8 mouse cellular contexts compared by ENCODE assay signal in the genomic region with DNA sequence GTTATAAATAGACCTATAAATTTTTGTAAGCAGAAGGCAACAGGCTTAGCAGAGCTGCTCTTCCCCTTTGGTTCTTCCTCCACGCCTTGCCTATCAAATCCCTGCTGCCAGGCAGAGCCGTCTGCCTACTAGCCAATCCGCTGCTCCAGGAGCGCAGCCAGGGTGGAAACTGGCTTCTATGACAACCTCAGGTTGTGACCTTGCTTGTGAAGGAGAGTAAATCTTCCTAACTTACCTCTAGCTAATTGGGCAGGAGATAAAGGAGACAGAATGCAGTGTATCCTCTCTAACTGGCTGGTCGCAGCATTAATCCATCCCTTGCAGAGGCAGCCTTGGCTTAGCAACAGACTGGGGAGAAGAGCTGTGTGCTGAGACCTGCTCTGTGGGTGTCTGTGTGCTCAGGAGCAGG. TPM values are rescaled to one million over a fixed set of nuclear protein-coding genes. Genes with fewer than 3 reads are reported as not detected.
DNase-seq lines count a peak whose midpoint lies in the region; ATAC-seq and TF ChIP-seq lines count a peak whose summit lies in the region.

No protein-coding gene starts in this region.

- H3K4me1 ChIP-seq in limb, embryonic 14.5 days (ENCODE audit: control insufficient read depth, insufficient read depth, low read length) = peaks cover 20% of the 10 kb centered on the region

- H3K9ac ChIP-seq in limb, embryonic 14.5 days (ENCODE audit: low read depth, low read length, severe bottlenecking) = peak overlapping the region; percentile 6; the same call in 1 of the 2 replicates

- intact Hi-C loops in gastrocnemius, adult 2 months (cut with DNase I) = loop anchor here (5.0 kb wide), 1 partner anchor 52 kb away; a partner anchor contains a TSS

- peak overlapping the region; percentile 70 for H3K27ac ChIP-seq in gastrocnemius, adult 2 months
- no peak overlapping the region for H3K27ac ChIP-seq in limb, embryonic 14.5 days (replicated peaks; ENCODE audit: low read depth, low read length)

- WGBS in limb, embryonic 14.5 days = 22% methylated on average over 5 of the region's 5 CpGs

- DNase-seq in embryo, embryonic 10 days (ENCODE audit: low spot score) = peak; percentile 36
- DNase-seq in embryo, embryonic 9.5 days (ENCODE audit: extremely low spot score) = no peak
- peak; percentile 46 for DNase-seq in Muller cell, postnatal 12 days (ENCODE audit: inconsistent ontology term)
- peak; percentile 68 for DNase-seq in gastrocnemius, adult 2 months
- DNase-seq in kidney, adult 9 months = peak; percentile 69
- DNase-seq in limb, embryonic 14.5 days (ENCODE audit: low spot score) = no peak
- DNase-seq in right cerebral cortex, adult 2 months (ENCODE audit: low spot score in 2 of 2) = peak; percentile 52 to 56

- H3K36me3 ChIP-seq in limb, embryonic 14.5 days (ENCODE audit: control insufficient read depth, insufficient read depth, low read length) = no peaks in the 10 kb centered on the region

- TF ChIP-seq CTCF in gastrocnemius, adult 2 months (IDR thresholded peaks at IDR 0.05) = no peak

- TF ChIP-seq POLR2A in limb, embryonic 14.5 days (IDR thresholded peaks at IDR 0.05; ENCODE audit: borderline replicate concordance, extremely low read depth, insufficient read depth, insufficient read length) = no peak

- no peak for ATAC-seq in limb, embryonic 14.5 days (ENCODE audit: low FRiP score, low read depth)
- no peak for ATAC-seq in erythroid progenitor cell, adult 5-6 weeks (replicated peaks; ENCODE audit: low FRiP score, poor library complexity, severe bottlenecking)

- H3K27me3 ChIP-seq in limb, embryonic 14.5 days (ENCODE audit: control insufficient read depth, insufficient read depth, low read length) = no peaks in the 10 kb centered on the region

- H3K4me2 ChIP-seq in limb, embryonic 14.5 days (replicated peaks; ENCODE audit: low read depth, low read length, severe bottlenecking) = no peak overlapping the region

- H3K4me3 ChIP-seq in gastrocnemius, adult 2 months = no peak overlapping the region
- H3K4me3 ChIP-seq in limb, embryonic 14.5 days (replicated peaks; ENCODE audit: low read length) = no peak overlapping the region

- no peaks in the 10 kb centered on the region for H3K9me3 ChIP-seq in limb, embryonic 14.5 days (ENCODE audit: control insufficient read depth, low read length)

RNA-seq across cellular contexts. Expression of a gene that starts 29.7 kb away (rescaled TPM):
- total RNA-seq in gastrocnemius, adult 2 months (2021) = 10 to 100 TPM; 46.1 to 51.7 TPM
- 36.0 and 42.1 TPM in 2 replicates for polyA plus RNA-seq in limb, embryonic 14.5 days (2012; rRNA removed)
- polyA plus RNA-seq in limb, embryonic 14.5 days (2014; fragmentation: Nextera tagmentation; extraction: Ambion mirVana) = 126 and 132 TPM in 2 replicates
- 53.3 and 91.8 TPM in 2 replicates for total RNA-seq in erythroid progenitor cell, adult 5-6 weeks (2015; ENCODE audit: low replicate concordance)
- total RNA-seq in erythroid progenitor cell, adult 5-6 weeks (2017; ENCODE audit: low replicate concordance) = 37.4 and 51.5 TPM in 2 replicates

RNA-seq across cellular contexts. Expression of a gene that starts 29.8 kb away (rescaled TPM):
- total RNA-seq in gastrocnemius, adult 2 months (2021) = 1 to 10 TPM; 2.2 to 2.7 TPM
- polyA plus RNA-seq in limb, embryonic 14.5 days (2012; rRNA removed) = 21.6 and 23.5 TPM in 2 replicates
- 30.5 and 32.9 TPM in 2 replicates for polyA plus RNA-seq in limb, embryonic 14.5 days (2014; fragmentation: Nextera tagmentation; extraction: Ambion mirVana)
- 6.3 TPM in 1 of 2 replicates, not detected in the other for total RNA-seq in erythroid progenitor cell, adult 5-6 weeks (2015; ENCODE audit: low replicate concordance)
- 2.4 and 4.3 TPM in 2 replicates for total RNA-seq in erythroid progenitor cell, adult 5-6 weeks (2017; ENCODE audit: low replicate concordance)

RNA-seq across cellular contexts. Expression of a gene that starts 52.4 kb away (rescaled TPM):
- total RNA-seq in gastrocnemius, adult 2 months (2021) = 10 to 100 TPM; 12.9 to 20.5 TPM
- 18.4 TPM in 2 replicates for polyA plus RNA-seq in limb, embryonic 14.5 days (2012; rRNA removed)
- 21.2 and 27.3 TPM in 2 replicates for polyA plus RNA-seq in limb, embryonic 14.5 days (2014; fragmentation: Nextera tagmentation; extraction: Ambion mirVana)
- 0.84 and 4.0 TPM in 2 replicates for total RNA-seq in erythroid progenitor cell, adult 5-6 weeks (2015; ENCODE audit: low replicate concordance)
- total RNA-seq in erythroid progenitor cell, adult 5-6 weeks (2017; ENCODE audit: low replicate concordance) = 1.2 TPM in 1 of 2 replicates, not detected in the other

Comparison
In these comparisons a context has a peak if more than half of its experiments do, and no peak if none do; other contexts are left out.
1. DNase-seq: peak in embryo, embryonic 10 days (single experiment), Muller cell, postnatal 12 days (single experiment), gastrocnemius, adult 2 months (single experiment), kidney, adult 9 months (single experiment) and right cerebral cortex, adult 2 months (2 of 2); none in embryo, embryonic 9.5 days (single experiment) and limb, embryonic 14.5 days (single experiment).